Mouse (Mus musculus) heart, embryonic 11.5 days (tissue): ENCODE results near the gene Ssr2. TPM values are rescaled to one million over a fixed set of nuclear protein-coding genes. Genes with fewer than 3 reads are reported as not detected.
A peak's percentile ranks its signal among the peaks of the same experiment; 100 is the strongest.

Experiments
- ATAC-seq: fragments of 200-750 bp; cut with Nextera tagmentation; replicated peaks from 2 replicates; pipeline ENCODE4 v1.8.0; 2017; ENCODE audit warnings: moderate library complexity; ENCODE audit not compliant: insufficient number of reproducible peaks, low FRiP score, low TSS enrichment
- H3K27ac ChIP-seq: fragments of 300-500 bp; sonication (generic); 2 replicates; pipeline ENCODE4 v1.5.1; 2014; ENCODE audit warnings: mild to moderate bottlenecking, low read depth, low read length
- H3K27me3 ChIP-seq: fragments of 300-500 bp; sonication (generic); 2 replicates; pipeline ENCODE4 v1.6.1; 2014; ENCODE audit warnings: mild to moderate bottlenecking, low read length, mixed read lengths; ENCODE audit not compliant: control insufficient read depth, insufficient read depth
- H3K36me3 ChIP-seq: fragments of 300-500 bp; sonication (generic); 2 replicates; pipeline ENCODE4 v1.6.1; 2014; ENCODE audit warnings: mild to moderate bottlenecking, low read length, moderate library complexity, mixed read lengths; ENCODE audit not compliant: control insufficient read depth, insufficient read depth
- H3K4me1 ChIP-seq: fragments of 300-500 bp; sonication (generic); 2 replicates; pipeline ENCODE4 v1.6.1; 2014; ENCODE audit warnings: low read length; ENCODE audit not compliant: control insufficient read depth, insufficient read depth
- H3K4me2 ChIP-seq: fragments of 300-500 bp; sonication (generic); 2 replicates; pipeline ENCODE4 v1.6.1; 2014; ENCODE audit warnings: mild to moderate bottlenecking, moderate library complexity
- H3K4me3 ChIP-seq: fragments of 300-500 bp; sonication (generic); 2 replicates; pipeline ENCODE4 v1.5.1; 2014; ENCODE audit warnings: low read depth, low read length
- H3K9ac ChIP-seq: fragments of 300-500 bp; sonication (generic); 2 replicates; pipeline ENCODE4 v1.6.1; 2014; ENCODE audit warnings: mild to moderate bottlenecking, low read depth, low read length, moderate library complexity
- H3K9me3 ChIP-seq: fragments of 300-500 bp; sonication (generic); replicated peaks from 2 replicates; pipeline ENCODE4 v1.6.1; 2016; ENCODE audit warnings: low read length; ENCODE audit not compliant: control insufficient read depth
- WGBS: fragments of 180-500 bp; shearing (Covaris S2); extraction: QIAGEN DNeasy Blood & Tissue Kit; methylation state at CpG from one replicate; pipeline ENCODE4 v1.1.7; 2014; ENCODE audit not compliant: insufficient replicate concordance; 5-methylcytosine and 5-hydroxymethylcytosine counted together
- polyA plus RNA-seq: library from polyadenylated mRNA; unstranded; fragments of >200 nt; fragmentation: Nextera tagmentation; extraction: Ambion mirVana; gene quantifications from 2 replicates; pipeline ENCODE4 v1.2.1, GENCODE M21; 2014

Gene Ssr2
- polyA plus RNA-seq: 206 and 229 TPM in 2 replicates

GRCm38 (mm10) chr3:88575540-88575939, at the start of gene Ssr2:
Gene Ssr2, plus strand, starts transcription at chr3:88575876.
- H3K36me3 ChIP-seq: no peaks in the 10 kb centered on the region
- no peak within 1 kb of the TSS for H3K4me2 ChIP-seq
- H3K9ac ChIP-seq: no peak within 1 kb of the TSS
- no peak within 1 kb of the TSS for H3K27ac ChIP-seq
- 74% methylated on average over 3 of the region's 3 CpGs for WGBS
- peaks cover 4% of the 10 kb centered on the region for H3K4me1 ChIP-seq
- no peaks in the 10 kb centered on the region for H3K27me3 ChIP-seq
- H3K4me3 ChIP-seq: no peak within 1 kb of the TSS
- no peaks in the 10 kb centered on the region for H3K9me3 ChIP-seq
- no peak for ATAC-seq

DNA sequence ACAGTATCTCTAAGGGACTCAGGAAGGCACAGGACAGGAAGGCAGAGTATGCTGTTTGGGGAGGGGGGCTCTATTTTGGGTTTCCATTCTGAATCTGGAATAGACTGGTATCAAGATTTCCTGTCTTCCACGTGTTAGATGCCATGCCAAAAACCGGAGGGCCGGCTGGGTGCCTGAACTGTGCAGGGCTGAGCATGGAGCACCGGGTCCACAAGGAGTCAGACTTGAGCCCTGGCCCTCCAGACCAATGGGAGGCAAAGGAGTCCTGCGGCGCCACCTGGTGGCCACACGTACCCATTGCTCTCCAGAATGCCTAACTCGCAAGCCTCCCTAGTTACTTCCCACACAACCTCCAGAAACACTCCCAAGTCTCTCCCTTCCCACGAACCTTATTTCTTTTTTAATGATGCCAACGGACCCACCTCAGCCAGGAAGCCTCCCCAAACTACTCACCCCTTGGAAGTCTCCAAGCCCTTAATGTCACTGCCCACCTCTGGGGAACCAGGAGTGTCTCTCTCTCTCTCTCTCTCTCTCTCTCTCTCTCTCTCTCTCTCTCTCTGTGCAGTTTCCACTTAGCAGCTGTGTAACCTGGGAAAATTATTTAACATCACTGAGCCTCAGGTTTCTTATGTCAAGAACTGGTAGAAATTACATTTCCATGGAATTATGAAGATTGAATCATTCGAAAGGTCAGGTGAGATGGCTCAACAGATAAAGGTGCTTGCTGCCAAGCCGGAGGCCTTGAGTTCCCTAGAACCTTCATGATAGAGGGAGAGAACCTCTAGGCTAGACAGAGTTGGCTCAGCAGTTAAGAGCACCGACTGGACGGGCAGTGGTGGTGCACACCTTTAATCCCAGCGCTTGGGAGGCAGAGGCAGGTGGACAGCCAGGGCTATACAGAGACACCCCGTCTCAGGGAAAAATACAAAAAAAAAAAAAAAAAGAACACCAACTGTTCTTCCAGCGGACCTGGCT, 49.2 kb upstream of the Ssr2 start:
- H3K27ac ChIP-seq: no peak overlapping the region
- no peak; the same call in 1 of the 2 replicates for ATAC-seq
- H3K9ac ChIP-seq: no peak overlapping the region
- H3K27me3 ChIP-seq: no peaks in the 10 kb centered on the region
- peaks cover 7% of the 10 kb centered on the region for H3K36me3 ChIP-seq
- H3K4me1 ChIP-seq: peaks cover 39% of the 10 kb centered on the region
- H3K9me3 ChIP-seq: no peaks in the 10 kb centered on the region
- no peak overlapping the region for H3K4me3 ChIP-seq
- 35% methylated on average over 17 of the region's 17 CpGs for WGBS
- peak overlapping the region; percentile 19; the same call in 1 of the 2 replicates for H3K4me2 ChIP-seq

GRCm38 (mm10) chr3:88527565-88527964, 48.1 kb upstream of the Ssr2 start:
- peaks cover 39% of the 10 kb centered on the region for H3K4me1 ChIP-seq
- H3K27me3 ChIP-seq: no peaks in the 10 kb centered on the region
- H3K4me3 ChIP-seq: no peak overlapping the region
- H3K9ac ChIP-seq: peak overlapping the region; percentile 53
- H3K9me3 ChIP-seq: no peaks in the 10 kb centered on the region
- no peak for ATAC-seq
- H3K4me2 ChIP-seq: peak overlapping the region; percentile 46
- H3K36me3 ChIP-seq: peaks cover 7% of the 10 kb centered on the region
- H3K27ac ChIP-seq: peak overlapping the region; percentile 12; the same call in 1 of the 2 replicates
- 23% methylated on average over 8 of the region's 8 CpGs for WGBS

GRCm38 (mm10) chr3:88528646-88529045, 47.0 kb upstream of the Ssr2 start:
- Histone ChIP-seq H3K36me3 (peaks cover 5% of the 10 kb centered on the region; the same call in 1 of the 2 replicates), H3K27ac (0 out of 2 replicates have a peak overlapping the region, but pooled peaks have one; percentile 32), H3K4me1 (peaks cover 43% of the 10 kb centered on the region), H3K4me2 (no peak overlapping the region; the same call in 1 of the 2 replicates), H3K27me3 (no peaks in the 10 kb centered on the region), H3K9me3 (no peaks in the 10 kb centered on the region), H3K9ac (no peak overlapping the region), H3K4me3 (no peak overlapping the region)
- WGBS: 84% methylated on average over 11 of the region's 11 CpGs
- no peak for ATAC-seq

DNA sequence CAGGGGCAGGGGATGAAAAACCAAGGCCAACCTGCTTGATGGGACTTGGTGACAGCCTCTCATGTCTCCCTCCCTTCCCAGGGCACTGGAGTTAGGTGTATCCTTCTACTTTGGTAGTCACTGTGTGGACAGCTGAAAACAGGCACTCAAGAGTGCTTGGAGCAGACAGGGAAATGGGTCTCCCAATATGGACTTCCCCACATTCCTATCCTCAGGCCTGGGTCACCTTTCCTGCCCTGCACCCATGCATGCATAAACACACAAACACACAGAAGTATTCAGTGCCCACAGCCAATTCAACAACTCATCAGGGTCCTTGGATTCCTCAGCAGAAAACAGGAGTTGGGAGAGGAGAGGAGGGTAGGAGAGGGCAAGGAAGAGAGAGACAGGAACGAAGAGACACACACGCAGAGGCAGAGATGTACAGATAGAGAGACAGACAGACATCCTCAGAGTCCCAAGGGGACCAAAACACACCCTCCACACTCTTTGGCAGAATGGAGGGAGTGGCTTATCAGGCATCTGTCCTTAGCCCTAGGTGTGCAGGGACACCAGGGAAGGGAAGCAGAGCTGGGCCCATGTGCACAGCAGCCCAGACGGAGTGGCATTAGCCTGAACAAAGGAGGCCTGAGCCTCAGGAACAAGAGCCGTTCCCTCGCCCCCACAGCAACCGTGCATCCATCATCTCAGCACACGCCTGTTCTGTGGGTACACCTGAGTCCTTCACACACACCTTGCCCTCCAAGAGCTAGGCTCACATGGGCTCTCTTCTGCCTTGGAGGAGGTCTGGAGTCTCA, 46.3 kb upstream of the Ssr2 start:
- 25% methylated on average over 7 of the region's 7 CpGs for WGBS
- H3K27me3 ChIP-seq: no peaks in the 10 kb centered on the region
- no peak for ATAC-seq
- peak overlapping the region; percentile 85 for H3K4me2 ChIP-seq
- H3K9me3 ChIP-seq: no peaks in the 10 kb centered on the region
- peak overlapping the region; percentile 39; the same call in 1 of the 2 replicates for H3K9ac ChIP-seq
- peak overlapping the region; percentile 70 for H3K4me3 ChIP-seq
- H3K4me1 ChIP-seq: peaks cover 51% of the 10 kb centered on the region
- 0 out of 2 replicates have a peak, but pooled peaks cover 5% of the 10 kb centered on the region for H3K36me3 ChIP-seq
- peak overlapping the region; percentile 54; the same call in 1 of the 2 replicates for H3K27ac ChIP-seq

DNA sequence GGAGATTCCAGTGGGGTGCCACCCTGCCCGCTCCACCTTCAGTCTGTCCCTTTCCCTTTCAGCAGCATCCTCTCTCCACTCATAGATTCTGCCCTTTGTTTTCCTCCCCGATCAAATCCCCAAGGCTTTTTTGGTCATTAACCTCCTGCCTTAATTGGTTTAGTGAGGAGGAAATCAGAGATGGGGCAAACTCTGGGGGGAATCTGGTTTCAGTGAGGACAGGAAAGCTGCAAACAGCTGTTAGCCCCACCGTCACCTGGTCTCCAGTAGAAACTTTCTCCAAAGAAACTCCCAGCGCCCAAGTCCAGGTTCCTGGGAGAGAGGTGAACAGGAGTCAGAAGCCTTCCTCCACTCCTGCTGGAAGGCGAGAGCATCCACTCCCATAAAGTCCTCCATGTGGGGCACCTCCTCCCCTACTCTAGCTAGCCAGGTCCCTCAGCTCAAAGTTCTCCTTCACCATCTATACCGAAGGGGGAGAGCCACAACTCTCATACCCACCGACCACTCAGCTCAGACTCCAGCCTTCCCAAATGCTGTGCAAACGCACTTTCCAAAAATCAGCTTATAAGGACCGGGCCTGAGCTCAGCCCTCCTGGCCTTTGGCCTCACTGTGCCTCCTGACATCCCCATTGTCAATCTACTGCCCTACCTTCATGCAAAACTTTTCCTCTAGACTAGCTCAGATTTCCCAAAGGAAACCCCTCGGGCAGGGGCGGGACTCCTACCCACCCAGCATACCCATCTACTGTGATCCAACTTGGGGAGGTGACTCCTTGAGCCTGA, 45.4 kb upstream of the Ssr2 start:
- H3K4me1 ChIP-seq: peaks cover 60% of the 10 kb centered on the region
- ATAC-seq: no peak
- H3K36me3 ChIP-seq: 0 out of 2 replicates have a peak, but pooled peaks cover under 1% of the 10 kb centered on the region
- peak overlapping the region; percentile 70 for H3K4me3 ChIP-seq
- WGBS: 23% methylated on average over 11 of the region's 11 CpGs
- H3K9me3 ChIP-seq: no peaks in the 10 kb centered on the region
- no peaks in the 10 kb centered on the region for H3K27me3 ChIP-seq
- H3K9ac ChIP-seq: peak overlapping the region; percentile 98
- H3K4me2 ChIP-seq: peak overlapping the region; percentile 85
- peak overlapping the region; percentile 95 for H3K27ac ChIP-seq

DNA sequence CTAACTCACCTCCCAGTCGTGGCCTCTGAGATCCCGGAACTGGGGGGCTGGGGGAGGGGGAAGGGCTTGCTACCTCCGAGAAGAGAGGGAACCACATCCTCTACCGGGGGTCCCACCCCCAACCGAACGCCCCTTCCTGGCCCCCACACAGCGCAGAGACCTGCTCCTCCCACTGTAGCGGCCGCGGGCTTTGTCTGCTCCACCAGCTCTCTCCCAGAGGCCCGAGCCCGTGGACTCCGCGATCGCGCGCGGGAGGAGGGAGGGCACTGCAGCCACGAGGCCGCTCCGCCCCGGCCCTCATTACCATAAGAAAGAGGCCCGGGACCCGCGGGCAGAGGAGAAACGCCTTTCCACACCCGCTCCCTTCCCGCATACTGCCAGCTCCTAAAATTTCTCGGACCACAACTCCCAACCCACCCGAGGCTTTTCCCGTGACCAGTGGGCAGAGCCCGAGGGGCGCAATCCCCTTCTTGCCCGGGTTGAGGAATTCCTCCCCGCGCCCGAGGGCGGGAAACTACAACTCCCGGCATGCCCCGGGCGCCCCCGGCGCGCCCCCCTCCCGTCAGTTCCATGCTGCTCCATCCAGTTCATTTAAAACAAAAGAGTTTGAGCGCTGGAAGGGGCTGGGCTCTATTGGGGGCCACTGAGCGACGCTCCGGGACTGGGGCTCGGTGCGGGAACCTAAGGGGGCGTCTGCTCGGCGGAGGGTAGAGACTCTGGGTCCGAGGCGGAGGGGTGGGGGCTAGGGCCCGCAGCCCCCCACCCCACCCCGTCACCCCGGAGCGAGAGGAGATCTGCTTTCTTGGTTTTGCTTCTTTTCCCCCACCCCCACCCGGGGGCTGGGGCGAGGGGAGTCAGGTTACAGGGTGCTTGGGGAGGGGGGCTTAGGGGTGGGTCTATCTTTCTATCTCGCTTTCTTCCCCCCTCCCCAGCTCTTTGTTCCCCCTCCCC, 44.1 kb upstream of the Ssr2 start:
- H3K4me1 ChIP-seq: peaks cover 67% of the 10 kb centered on the region
- under 1% methylated on average over 55 of the region's 63 CpGs for WGBS
- peak overlapping the region; percentile 95 for H3K27ac ChIP-seq
- no peaks in the 10 kb centered on the region for H3K27me3 ChIP-seq
- no peaks in the 10 kb centered on the region for H3K9me3 ChIP-seq
- H3K9ac ChIP-seq: peak overlapping the region; percentile 98
- ATAC-seq: peak; percentile 60
- H3K4me3 ChIP-seq: peak overlapping the region; percentile 70
- H3K4me2 ChIP-seq: peak overlapping the region; percentile 85
- H3K36me3 ChIP-seq: no peaks in the 10 kb centered on the region
